In the genomic region with DNA sequence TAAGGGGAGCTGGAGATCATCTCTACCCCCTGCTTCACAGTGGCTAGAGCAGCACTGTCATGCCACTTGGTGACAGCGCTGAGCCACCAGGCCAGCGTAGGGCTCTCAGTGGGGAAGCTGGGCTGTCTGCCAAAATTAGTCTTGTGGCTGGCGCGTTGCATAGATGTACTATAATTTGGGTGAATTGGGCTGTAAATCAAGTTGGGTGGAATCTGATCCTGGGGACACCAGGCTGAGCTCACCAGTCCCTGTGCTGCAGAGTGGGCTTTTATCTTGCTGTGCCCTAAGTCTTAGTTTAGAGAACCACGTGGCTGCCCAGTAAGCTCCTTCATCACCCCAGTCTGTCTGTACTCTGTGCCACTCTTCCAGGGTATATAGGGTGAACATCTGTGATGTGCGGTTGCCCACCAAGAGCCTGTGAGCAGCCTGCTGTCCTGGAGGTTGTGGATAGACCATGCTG, we compare ENCODE assay signal across 8 mouse cellular contexts. TPM values are rescaled to one million over a fixed set of nuclear protein-coding genes. Genes with fewer than 3 reads are reported as not detected.
A peak's percentile ranks its signal among the peaks of the same experiment; 100 is the strongest.
DNase-seq lines count a peak whose midpoint lies in the region; ATAC-seq and TF ChIP-seq lines count a peak whose summit lies in the region.

No protein-coding gene starts in this region.

- DNase-seq in 3T3-L1 (ENCODE audit: low read depth, low spot score): peak; percentile 68
- DNase-seq in Patski (ENCODE audit: low read depth, low spot score): peak; percentile 33
- DNase-seq in embryonic facial prominence, embryonic 14.5 days (ENCODE audit: low spot score): peak; percentile 91
- peak; percentile 44 to 64 for DNase-seq in heart, postnatal 14 days
- peak; percentile 84 for DNase-seq in layer of hippocampus, adult 9-11 months
- no peak for DNase-seq in thymus, adult 18-20 months

- no peak for TF ChIP-seq CTCF in Patski (IDR thresholded peaks at IDR 0.05)

- H3K27ac ChIP-seq in embryonic facial prominence, embryonic 14.5 days (replicated peaks; ENCODE audit: low read depth, low read length): peak overlapping the region; percentile 53; the same call in 1 of the 2 replicates
- peak overlapping the region; percentile 42; the same call in 1 of the 2 replicates for H3K27ac ChIP-seq in midbrain, embryonic 15.5 days

- POLR2A ChIA-PET in Patski (lab: Charles Lee): interaction anchor here (0.7 kb wide), 1 partner anchor 11 kb away, joined by 4 read pairs; no protein-coding TSS in a partner anchor

- H3K4me3 ChIP-seq in embryonic facial prominence, embryonic 14.5 days (ENCODE audit: low read depth, low read length): no peak overlapping the region
- no peak overlapping the region for H3K4me3 ChIP-seq in midbrain, embryonic 15.5 days

- in situ Hi-C loops in Patski (cut with MboI; ENCODE audit: low pct_unique_long_range_greater_than_20kb): no loop called here

- H3K27me3 ChIP-seq in Patski: no peaks in the 10 kb centered on the region
- no peaks in the 10 kb centered on the region for H3K27me3 ChIP-seq in embryonic facial prominence, embryonic 14.5 days (replicated peaks; ENCODE audit: control insufficient read depth, insufficient read depth, low read length)
- H3K27me3 ChIP-seq in midbrain, embryonic 15.5 days (replicated peaks): no peaks in the 10 kb centered on the region

- intact Hi-C loops in heart, postnatal 14 days (cut with DNase I): no loop called here

- 54% methylated on average over 6 of the region's 6 CpGs for WGBS in embryonic facial prominence, embryonic 14.5 days
- 47% methylated on average over 6 of the region's 6 CpGs for WGBS in midbrain, embryonic 15.5 days

- no peak overlapping the region for H3K9ac ChIP-seq in embryonic facial prominence, embryonic 14.5 days (ENCODE audit: low read depth, low read length)
- no peak overlapping the region for H3K9ac ChIP-seq in midbrain, embryonic 15.5 days

- H3K9me3 ChIP-seq in embryonic facial prominence, embryonic 14.5 days (ENCODE audit: control insufficient read depth, low read length): no peaks in the 10 kb centered on the region
- H3K9me3 ChIP-seq in midbrain, embryonic 15.5 days: no peaks in the 10 kb centered on the region

- peaks cover 73% of the 10 kb centered on the region for H3K36me3 ChIP-seq in embryonic facial prominence, embryonic 14.5 days (ENCODE audit: control insufficient read depth, insufficient read depth, low read length)
- H3K36me3 ChIP-seq in midbrain, embryonic 15.5 days (replicated peaks): peaks cover 41% of the 10 kb centered on the region

- peak; percentile 46 for ATAC-seq in Patski
- ATAC-seq in embryonic facial prominence, embryonic 14.5 days (ENCODE audit: low read depth): peak; percentile 88
- ATAC-seq in midbrain, embryonic 15.5 days (replicated peaks): peak; percentile 53
- ATAC-seq in monocyte, adult 5-6 weeks (replicated peaks; ENCODE audit: insufficient number of reproducible peaks, low FRiP score, low TSS enrichment, poor library complexity, severe bottlenecking): no peak

- H3K4me1 ChIP-seq in embryonic facial prominence, embryonic 14.5 days (ENCODE audit: control insufficient read depth, insufficient read depth, low read length): peaks cover 10% of the 10 kb centered on the region
- peaks cover 12% of the 10 kb centered on the region for H3K4me1 ChIP-seq in midbrain, embryonic 15.5 days

- no peak overlapping the region for H3K4me2 ChIP-seq in embryonic facial prominence, embryonic 14.5 days (ENCODE audit: low read depth, low read length)
- H3K4me2 ChIP-seq in midbrain, embryonic 15.5 days: no peak overlapping the region

- CTCF ChIA-PET in Patski (lab: Charles Lee): interaction anchor here (0.7 to 1.0 kb wide), 3 partner anchors 13 to 18 kb away, joined by 3 read pairs; no protein-coding TSS in a partner anchor

RNA-seq across cellular contexts. Expression of a gene that starts 20.8 kb away (rescaled TPM):
- 85.8 TPM for polyA plus RNA-seq in Patski (2021)
- 78.8 and 87.8 TPM in 2 replicates for polyA plus RNA-seq in embryonic facial prominence, embryonic 14.5 days (2014; fragmentation: Nextera tagmentation; extraction: Ambion mirVana)
- total RNA-seq in heart, postnatal 14 days (2021): 10 to 100 TPM; 41.8 to 44.7 TPM
- 109 and 116 TPM in 2 replicates for polyA plus RNA-seq in midbrain, embryonic 15.5 days (2015; fragmentation: Nextera tagmentation; extraction: Ambion mirVana)
- 55.6 to 66.4 TPM (median 62.1 TPM) in 3 replicates for total RNA-seq in monocyte, adult 5-6 weeks (2017)

RNA-seq across cellular contexts. Expression of a gene that starts 23.7 kb away (rescaled TPM):
- polyA plus RNA-seq in Patski (2021): 272 TPM
- polyA plus RNA-seq in embryonic facial prominence, embryonic 14.5 days (2014; fragmentation: Nextera tagmentation; extraction: Ambion mirVana): 424 and 466 TPM in 2 replicates
- 100 to 1,000 TPM; 796 to 811 TPM for total RNA-seq in heart, postnatal 14 days (2021)
- 516 and 531 TPM in 2 replicates for polyA plus RNA-seq in midbrain, embryonic 15.5 days (2015; fragmentation: Nextera tagmentation; extraction: Ambion mirVana)
- 66.7 to 91.2 TPM (median 74.2 TPM) in 3 replicates for total RNA-seq in monocyte, adult 5-6 weeks (2017)

RNA-seq across cellular contexts. Expression of a gene that starts 23.9 kb away (rescaled TPM):
- 25.6 TPM for polyA plus RNA-seq in Patski (2021)
- 18.6 and 21.4 TPM in 2 replicates for polyA plus RNA-seq in embryonic facial prominence, embryonic 14.5 days (2014; fragmentation: Nextera tagmentation; extraction: Ambion mirVana)
- 1 to 10 TPM; 5.3 to 7.6 TPM for total RNA-seq in heart, postnatal 14 days (2021)
- polyA plus RNA-seq in midbrain, embryonic 15.5 days (2015; fragmentation: Nextera tagmentation; extraction: Ambion mirVana): 15.5 and 18.2 TPM in 2 replicates
- total RNA-seq in monocyte, adult 5-6 weeks (2017): 5.0 to 6.0 TPM (median 5.0 TPM) in 3 replicates

Comparison
In these comparisons a context has a peak if more than half of its experiments do, and no peak if none do; other contexts are left out.
1. DNase-seq: peak in 3T3-L1 (single experiment), Patski (single experiment), embryonic facial prominence, embryonic 14.5 days (single experiment), heart, postnatal 14 days (2 of 2) and layer of hippocampus, adult 9-11 months (single experiment); none in thymus, adult 18-20 months (0 of 2).